Mouse (Mus musculus): ENCODE results near the gene Gm614. TPM values are rescaled to one million over a fixed set of nuclear protein-coding genes. Genes with fewer than 3 reads are reported as not detected.

The Gm614 gene
- total RNA-seq, 2 experiments from 2014 or later, result 1.2 TPM; not detected in 1

DNA sequence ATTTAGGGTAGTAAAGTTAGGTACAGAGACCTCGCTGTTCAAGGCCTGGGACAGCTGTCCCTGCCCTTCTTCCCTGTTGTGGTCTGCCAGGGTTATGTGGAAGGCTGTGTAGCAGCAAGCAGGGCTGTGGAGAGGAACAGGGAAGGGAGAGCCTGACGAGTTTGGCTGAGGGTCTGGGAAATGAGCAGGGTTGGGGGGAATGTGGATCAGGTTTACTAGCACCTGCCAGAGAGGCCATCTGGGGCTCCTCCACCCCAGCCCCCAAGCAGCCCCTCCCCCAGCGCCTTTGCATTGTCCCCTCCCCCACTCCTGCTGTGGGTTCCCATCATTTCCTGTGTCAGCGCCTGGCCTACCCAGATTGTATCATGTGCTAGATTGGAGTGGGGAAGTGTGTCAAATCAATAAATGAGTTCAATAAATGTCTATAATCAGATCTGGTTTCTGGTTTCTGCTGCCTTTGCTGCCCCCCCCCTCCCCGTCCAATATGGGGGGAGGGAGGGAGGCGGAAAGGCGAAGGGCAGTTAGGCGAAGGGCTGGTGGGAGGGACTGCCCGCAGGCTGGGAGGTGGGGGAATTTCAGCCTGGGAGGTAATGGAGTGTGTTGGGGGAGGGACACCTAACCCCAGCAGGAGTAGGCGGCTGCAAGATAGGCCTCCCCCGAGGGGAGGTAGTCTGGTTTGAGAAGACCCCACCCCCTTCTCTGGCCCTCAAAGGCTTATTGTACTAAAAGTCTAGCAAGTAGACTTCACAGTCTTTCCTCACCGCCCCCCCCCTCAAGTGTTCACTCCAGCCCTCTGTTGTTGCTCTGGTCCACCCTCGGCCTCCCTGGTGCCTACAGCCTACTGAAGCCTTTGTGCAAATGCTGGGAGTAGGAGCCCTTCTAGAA is 3.1 kb downstream of the Gm614 start:
- no peak for DNase-seq

DNA sequence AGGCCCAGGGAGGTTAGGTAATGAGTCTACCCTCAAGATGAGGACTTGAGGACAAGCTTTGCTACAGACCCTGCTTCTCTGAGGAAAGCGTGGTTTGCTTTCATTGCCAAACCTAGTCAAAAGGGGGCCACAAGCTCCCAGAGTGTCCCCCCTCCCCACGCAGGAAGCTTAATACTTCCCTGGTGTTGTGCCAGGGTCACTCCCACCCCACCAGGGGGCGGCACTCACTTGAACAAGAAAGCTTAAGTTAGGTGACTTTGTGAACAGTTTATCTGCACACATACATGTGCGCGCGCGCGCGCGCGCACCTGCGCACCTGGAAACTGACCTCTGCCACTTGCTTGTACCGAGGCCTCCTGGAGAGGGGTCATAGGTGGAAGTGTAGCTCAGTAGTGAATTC is 7.2 kb downstream of the Gm614 start:
- peak; percentile 24 for DNase-seq

DNA sequence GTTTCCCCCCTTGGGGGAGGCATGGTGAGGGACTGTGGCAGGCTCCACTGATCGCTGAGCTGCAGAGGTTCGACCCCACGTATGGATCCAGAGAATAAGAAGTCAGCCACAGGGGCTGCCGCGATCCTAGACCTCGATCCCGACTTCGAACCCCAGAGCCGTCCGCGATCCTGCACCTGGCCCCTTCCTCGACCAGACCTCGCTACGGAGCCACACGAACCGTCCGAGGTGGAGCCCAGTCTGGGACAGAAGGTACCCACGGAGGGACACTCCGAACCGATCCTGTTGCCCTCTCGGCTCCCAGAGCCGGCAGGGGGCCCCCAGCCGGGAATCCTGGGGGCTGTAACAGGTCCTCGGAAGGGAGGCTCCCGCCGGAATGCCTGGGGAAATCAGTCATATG is 9.1 kb downstream of the Gm614 start:
- DNase-seq, result peak; percentile 6

DNA sequence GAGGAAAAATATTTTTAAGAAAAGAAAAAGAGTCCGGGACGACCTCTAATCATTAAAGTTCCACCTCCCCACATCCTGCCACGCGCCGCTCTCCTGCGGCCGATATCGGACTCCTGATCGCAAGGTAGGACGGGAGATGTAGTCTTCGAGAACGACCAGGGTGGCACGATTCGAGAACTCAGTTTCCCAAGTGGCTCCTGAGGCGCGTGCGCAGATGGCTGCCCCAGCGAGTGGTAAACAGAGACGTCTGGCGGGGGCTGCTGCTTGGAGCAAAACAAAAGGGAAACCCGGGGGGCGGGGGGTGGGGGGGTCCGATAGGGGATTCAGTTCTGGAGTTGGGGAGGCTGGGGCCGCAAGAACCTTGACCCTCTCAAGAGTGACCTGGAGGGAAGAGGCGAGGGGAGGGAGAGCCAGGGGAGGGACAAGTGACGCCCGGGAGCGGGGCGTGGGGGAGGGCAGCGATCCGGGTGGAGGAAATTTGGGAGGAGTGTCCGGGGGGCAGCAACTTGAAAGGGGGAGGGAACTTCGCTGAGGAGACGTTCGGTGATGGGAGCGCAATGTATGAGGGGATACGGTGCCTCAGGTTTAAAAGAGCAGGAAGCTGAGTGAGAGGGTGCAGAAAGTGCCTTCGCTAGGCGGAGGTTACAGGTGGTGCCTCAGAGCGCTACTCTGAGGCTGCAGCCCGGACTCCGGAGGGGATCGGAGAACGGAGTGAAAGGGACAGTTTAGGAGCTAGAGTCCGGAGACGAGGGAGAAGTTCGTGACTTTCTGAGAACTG is 9.7 kb downstream of the Gm614 start, which contains the start of gene Foxo4:
Foxo4 (plus strand) TSS at position 577 of the 778 bp plus-strand sequence.
- peak; percentile 86 for DNase-seq

DNA sequence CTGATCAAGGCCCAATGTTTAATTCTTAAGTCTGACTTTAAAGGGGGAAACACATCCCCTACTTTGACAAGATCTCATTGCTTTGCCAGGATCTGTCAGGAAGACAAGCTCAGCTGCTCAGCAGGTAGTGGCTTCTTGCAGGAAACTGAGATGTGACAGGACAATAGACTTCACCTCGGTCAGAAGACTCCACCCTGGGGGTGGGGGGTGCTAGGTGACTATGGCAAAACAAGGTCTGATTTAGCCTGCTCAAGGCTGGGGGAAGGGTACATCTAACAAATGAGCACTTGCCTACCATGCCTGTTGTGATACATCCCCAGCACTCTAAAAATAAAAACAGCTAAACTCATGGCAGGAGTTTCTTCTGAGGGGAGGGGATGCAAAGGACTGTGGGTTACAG is 18.8 kb downstream of the Gm614 start:
- DNase-seq, result no peak

DNA sequence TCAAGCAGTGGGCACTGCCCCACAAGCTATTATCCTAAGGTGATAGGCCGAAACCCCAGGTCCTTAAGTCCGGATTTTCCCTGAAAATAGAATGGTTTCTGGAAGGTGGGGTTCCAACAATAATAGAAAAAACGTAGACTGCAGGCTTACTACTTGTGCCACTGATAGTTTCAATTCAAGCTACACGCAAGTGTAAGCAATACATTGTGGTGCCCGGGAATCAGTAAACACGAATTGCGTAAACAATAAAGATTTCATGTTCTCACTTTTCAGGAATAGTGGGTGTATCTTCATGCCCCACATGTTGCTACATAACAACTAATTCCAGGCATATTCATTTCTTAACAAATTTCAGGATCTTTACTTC is 41.0 kb downstream of the Gm614 start:
- DNase-seq, result no peak

DNA sequence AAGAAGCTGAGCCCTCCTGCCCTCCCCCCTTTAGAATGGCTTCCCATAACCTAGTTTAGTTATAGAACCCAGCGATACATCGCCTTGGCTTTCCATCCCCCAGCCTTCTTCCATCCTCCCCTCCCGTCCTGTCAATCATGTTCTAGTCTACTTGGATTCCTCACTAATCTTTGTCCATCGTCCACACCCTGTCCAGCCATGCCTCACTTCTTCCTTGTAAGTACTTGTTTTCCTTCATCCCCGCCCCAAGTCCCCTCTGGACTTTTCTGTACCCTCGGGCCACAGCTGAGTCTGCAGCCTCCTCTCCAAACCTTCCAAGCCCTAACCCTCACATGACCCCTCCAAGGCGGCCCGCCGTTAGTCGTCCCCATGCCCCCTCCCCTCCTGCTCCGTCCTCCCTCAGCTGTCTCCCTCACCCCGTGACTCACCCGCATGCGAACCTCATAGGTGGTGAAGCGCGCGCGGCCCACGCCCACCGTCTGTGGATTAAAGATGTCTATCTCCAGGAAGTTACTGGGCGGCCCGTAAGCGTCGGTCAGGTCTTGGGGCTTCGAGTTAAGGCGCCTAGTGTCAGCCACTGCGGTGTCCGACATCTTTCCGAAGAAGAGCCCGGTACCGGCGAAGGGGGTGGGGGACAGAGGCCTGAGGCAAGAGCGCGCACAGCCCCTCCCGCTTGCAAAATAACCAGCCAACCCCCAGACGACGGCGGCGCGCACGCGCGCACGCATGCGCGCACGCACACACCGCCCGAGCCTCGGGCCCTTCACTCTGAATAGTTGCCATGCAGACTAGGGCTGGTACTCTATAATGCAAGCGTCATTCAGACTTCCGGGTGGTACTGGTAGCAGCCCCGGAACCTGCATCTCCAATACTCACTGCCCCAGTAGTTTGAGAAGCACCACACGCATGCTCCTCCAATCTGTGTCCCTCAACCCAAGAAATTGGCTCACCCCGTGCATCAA is 41.7 kb downstream of the Gm614 start, which contains the start of gene Snx12:
Snx12 (minus strand) TSS at position 730 of the 962 bp plus-strand sequence.
- DNase-seq, result peak; percentile 83

Other genes starting within 250 kb of the Gm614 start
- not detected for gene Tex11, start 204.3 kb downstream of the Gm614 start, total RNA-seq (2021)
- gene Slc7a3, start 178.0 kb downstream of the Gm614 start, total RNA-seq (2021), result 1 to 10 TPM in 1 of 2 experiments, under 1 TPM in 1; 0.63 to 1.3 TPM
- gene Snx12, start 41.4 kb downstream of the Gm614 start, total RNA-seq (2021), result 10 to 100 TPM; 47.1 to 48.2 TPM
- gene Foxo4, start 9.5 kb downstream of the Gm614 start, total RNA-seq (2021), result 10 to 100 TPM; 35.8 to 40.1 TPM
- gene Il2rg, start 4.3 kb upstream of the Gm614 start, total RNA-seq (2021), result 10 to 100 TPM; 17.6 to 23.3 TPM
- gene Gm20489, start 5.0 kb upstream of the Gm614 start, total RNA-seq (2021), result not detected
- gene Med12, start 10.0 kb upstream of the Gm614 start, total RNA-seq (2021), result 10 to 100 TPM; 34.0 to 44.9 TPM
- 10 to 100 TPM; 10.6 to 10.7 TPM for gene Nlgn3, start 35.2 kb upstream of the Gm614 start, total RNA-seq (2021)
- gene Gjb1, start 112.4 kb upstream of the Gm614 start, total RNA-seq (2021), result 10 to 100 TPM; 42.2 to 80.7 TPM
- 10 to 100 TPM; 54.9 to 91.8 TPM for gene Zmym3, start 156.9 kb upstream of the Gm614 start, total RNA-seq (2021)
- 100 to 1,000 TPM; 185 to 186 TPM for gene Nono, start 165.3 kb upstream of the Gm614 start, total RNA-seq (2021)
- 10 to 100 TPM in 1 of 2 experiments, 1 to 10 TPM in 1; 8.9 to 43.1 TPM for gene Itgb1bp2, start 185.1 kb upstream of the Gm614 start, total RNA-seq (2021)